Mouse (Mus musculus) intestine, embryonic 14.5 days (tissue): ENCODE results near the gene Mgat4e. TPM values are rescaled to one million over a fixed set of nuclear protein-coding genes. Genes with fewer than 3 reads are reported as not detected.
"Not testable (repeated sequence)": the region's sequence is repeated elsewhere in the genome, so short reads cannot be mapped to it uniquely, and the experiment has no call there.

Experiments
- ATAC-seq: fragments of 200-750 bp; cut with Nextera tagmentation; replicated peaks from 2 replicates; pipeline ENCODE4 v1.8.0; 2017; ENCODE audit warnings: low read depth, moderate number of reproducible peaks, moderate TSS enrichment, moderate library complexity; ENCODE audit not compliant: low FRiP score, low TSS enrichment
- DNase-seq: peaks from one replicate; pipeline ENCODE4 v3.0.0-alpha.2; 2018; ENCODE audit warnings: low spot score
- H3K27ac ChIP-seq: fragments of 300-500 bp; sonication (generic); 2 replicates; pipeline ENCODE4 v1.5.1; 2014; ENCODE audit warnings: low read depth, mild to moderate bottlenecking, control low read depth
- H3K27me3 ChIP-seq: fragments of 300-500 bp; sonication (generic); replicated peaks from 2 replicates; pipeline ENCODE4 v1.6.1; 2014; ENCODE audit warnings: low read length, control low read depth; ENCODE audit not compliant: control insufficient read depth, insufficient read depth
- H3K36me3 ChIP-seq: fragments of 300-500 bp; sonication (generic); 2 replicates; pipeline ENCODE4 v1.6.1; 2014; ENCODE audit warnings: low read length, control low read depth; ENCODE audit not compliant: control insufficient read depth, insufficient read depth
- H3K4me1 ChIP-seq: fragments of 300-500 bp; sonication (generic); replicated peaks from 2 replicates; pipeline ENCODE4 v1.6.1; 2014; ENCODE audit warnings: low read length, control low read depth, mixed read lengths; ENCODE audit not compliant: control insufficient read depth, insufficient read depth
- H3K4me2 ChIP-seq: fragments of 300-500 bp; sonication (generic); 2 replicates; pipeline ENCODE4 v1.6.1; 2014; ENCODE audit warnings: low read length
- H3K4me3 ChIP-seq: fragments of 300-500 bp; sonication (generic); 2 replicates; pipeline ENCODE4 v1.5.1; 2014; ENCODE audit warnings: low read depth, low read length, control low read depth, mixed read lengths
- H3K9ac ChIP-seq: fragments of 300-500 bp; sonication (generic); 2 replicates; pipeline ENCODE4 v1.6.1; 2014; ENCODE audit warnings: mild to moderate bottlenecking, low read length
- H3K9me3 ChIP-seq: fragments of 300-500 bp; sonication (generic); 2 replicates; pipeline ENCODE4 v1.6.1; 2016; ENCODE audit warnings: low read length, control low read depth; ENCODE audit not compliant: control insufficient read depth
- WGBS: fragments of 180-500 bp; shearing (Covaris S2); extraction: QIAGEN DNeasy Blood & Tissue Kit; methylation state at CpG from one replicate; pipeline ENCODE4 v1.1.7; 2014; 5-methylcytosine and 5-hydroxymethylcytosine counted together
- polyA plus RNA-seq: library from polyadenylated mRNA; unstranded; fragments of >200 nt; fragmentation: Nextera tagmentation; extraction: Ambion mirVana; gene quantifications from 2 replicates; pipeline ENCODE4 v1.2.1, GENCODE M21; 2014

The Mgat4e gene
- polyA plus RNA-seq, 1 experiment from 2014 or later, result not detected

DNA sequence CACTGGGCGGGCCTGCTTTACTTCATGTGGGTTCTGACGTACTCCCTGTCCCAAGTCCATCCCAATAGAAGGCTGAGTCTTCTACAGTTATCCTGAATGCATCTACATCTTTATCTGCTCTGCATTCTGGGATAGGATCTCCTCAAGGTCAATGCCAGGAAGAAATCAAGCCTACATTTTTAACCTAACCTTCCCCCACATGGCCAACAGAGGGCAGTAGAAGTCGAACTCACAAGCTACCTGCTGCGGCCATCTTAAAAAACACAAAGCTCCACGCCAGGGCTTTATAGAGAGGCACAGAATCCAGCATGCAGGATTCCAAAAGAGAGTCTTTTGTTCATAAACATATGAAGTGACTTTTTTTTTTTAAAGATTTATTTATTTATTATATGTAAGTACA is 25.1 kb downstream of the Mgat4e start:
- 69% methylated on average over 5 of the region's 5 CpGs for WGBS
- Histone ChIP-seq H3K4me2 (no peak overlapping the region), H3K4me1 (no peaks in the 10 kb centered on the region), H3K27me3 (no peaks in the 10 kb centered on the region), H3K9ac (no peak overlapping the region), H3K27ac (no peak overlapping the region), H3K9me3 (no peaks in the 10 kb centered on the region), H3K4me3 (no peak overlapping the region), H3K36me3 (no peaks in the 10 kb centered on the region)
- ATAC-seq (no peak), DNase-seq (no peak)

DNA sequence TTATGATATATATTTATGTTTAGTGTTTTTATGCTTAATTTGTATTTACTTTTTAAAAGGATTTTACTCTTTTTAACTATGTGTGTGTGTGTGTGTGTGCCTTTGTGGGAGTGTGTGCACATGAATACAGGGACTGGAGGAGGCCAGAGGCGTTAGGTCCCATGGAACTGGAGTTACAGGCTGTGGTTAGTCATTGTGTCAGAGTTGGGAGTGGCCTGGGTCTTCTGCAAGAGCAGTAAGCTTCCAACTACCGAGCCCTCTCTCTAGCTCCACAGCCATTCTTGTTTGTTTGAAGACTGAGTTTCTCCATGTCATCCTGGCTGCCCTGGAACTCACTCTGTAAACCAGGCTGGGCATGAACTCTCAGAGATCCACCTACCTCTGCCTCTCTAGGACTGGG is 27.2 kb downstream of the Mgat4e start:
- WGBS, result 44% methylated on average over 2 of the region's 2 CpGs
- no peak overlapping the region for H3K27ac ChIP-seq
- no peak overlapping the region for H3K4me3 ChIP-seq

DNA sequence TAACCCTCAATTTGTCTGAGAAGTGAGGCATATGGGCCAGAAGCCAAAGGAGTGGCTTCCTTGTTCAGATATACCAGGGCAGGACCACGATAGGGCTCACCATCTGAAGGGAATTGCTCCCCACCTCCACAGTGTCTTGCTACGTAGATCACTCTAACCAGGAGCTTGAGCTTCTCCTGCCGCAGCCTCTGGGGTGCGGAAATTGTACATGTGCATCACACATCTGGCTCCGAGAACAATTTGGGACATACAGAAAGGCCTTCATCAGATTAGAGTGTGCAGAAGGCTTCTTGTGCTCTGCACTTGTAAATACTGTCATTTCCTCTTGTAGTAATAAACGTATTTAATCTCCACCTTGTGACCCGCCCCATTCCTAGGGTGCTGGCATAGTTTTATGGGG is 28.3 kb downstream of the Mgat4e start:
- no peak overlapping the region for H3K4me2 ChIP-seq
- ATAC-seq (no peak), DNase-seq (no peak)
- no peak overlapping the region for H3K27ac ChIP-seq
- no peaks in the 10 kb centered on the region for H3K9me3 ChIP-seq
- H3K27me3 ChIP-seq, result no peaks in the 10 kb centered on the region
- H3K9ac ChIP-seq, result no peak overlapping the region
- 72% methylated on average over 7 of the region's 7 CpGs for WGBS
- no peaks in the 10 kb centered on the region for H3K36me3 ChIP-seq
- H3K4me1 ChIP-seq, result peaks cover 13% of the 10 kb centered on the region
- no peak overlapping the region for H3K4me3 ChIP-seq

More for the DNA sequence above, 27.2 kb downstream of the Mgat4e start:
- Histone ChIP-seq H3K27me3 (no peaks in the 10 kb centered on the region), H3K36me3 (no peaks in the 10 kb centered on the region), H3K9ac (no peak overlapping the region), H3K4me2 (no peak overlapping the region), H3K9me3 (no peaks in the 10 kb centered on the region), H3K4me1 (0 out of 2 replicates have a peak, but pooled peaks cover 3% of the 10 kb centered on the region)
- no peak for DNase-seq
- ATAC-seq, result no peak

DNA sequence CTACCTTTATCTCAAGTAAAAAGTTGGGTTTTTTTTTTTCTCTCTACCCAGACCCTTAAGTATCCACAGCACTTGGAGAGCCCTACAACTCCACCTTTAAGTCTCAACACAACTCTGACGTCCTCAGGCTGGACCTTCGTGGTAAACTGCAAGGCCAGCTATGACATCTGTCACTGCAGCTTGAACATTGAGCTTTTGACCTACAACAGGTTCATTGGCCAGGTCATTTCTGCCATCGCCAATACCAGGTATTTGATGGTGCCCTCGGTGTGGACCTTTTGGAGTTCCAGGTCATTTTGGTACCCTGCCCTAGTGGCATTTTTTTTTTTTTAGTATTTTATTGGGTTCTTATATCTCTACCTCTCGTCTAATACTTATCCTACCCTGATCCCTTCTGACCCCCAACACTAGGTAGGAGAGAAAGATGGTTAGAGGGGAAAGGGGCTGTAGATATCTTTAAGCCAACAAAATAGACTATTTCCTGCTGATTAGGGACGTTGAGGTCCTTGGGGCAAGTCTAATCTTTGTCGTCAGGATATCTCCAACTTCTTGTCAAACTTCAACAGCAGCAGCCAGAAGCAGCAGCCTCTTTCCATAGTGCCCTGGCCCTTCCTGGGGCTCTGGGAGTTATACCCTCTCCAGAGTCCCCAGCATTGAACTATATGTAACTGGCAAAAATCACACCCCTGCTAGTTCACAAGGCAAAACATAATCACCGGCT is 29.3 kb downstream of the Mgat4e start:
- H3K27me3 ChIP-seq, result no peaks in the 10 kb centered on the region
- ATAC-seq (no peak), DNase-seq (no peak)
- H3K4me1 ChIP-seq, result peaks cover 15% of the 10 kb centered on the region
- 78% methylated on average over 8 of the region's 8 CpGs for WGBS
- H3K9me3 ChIP-seq, result no peaks in the 10 kb centered on the region
- H3K27ac ChIP-seq, result no peak overlapping the region
- no peak overlapping the region for H3K4me2 ChIP-seq
- no peak overlapping the region for H3K9ac ChIP-seq
- no peak overlapping the region for H3K4me3 ChIP-seq
- no peaks in the 10 kb centered on the region for H3K36me3 ChIP-seq

DNA sequence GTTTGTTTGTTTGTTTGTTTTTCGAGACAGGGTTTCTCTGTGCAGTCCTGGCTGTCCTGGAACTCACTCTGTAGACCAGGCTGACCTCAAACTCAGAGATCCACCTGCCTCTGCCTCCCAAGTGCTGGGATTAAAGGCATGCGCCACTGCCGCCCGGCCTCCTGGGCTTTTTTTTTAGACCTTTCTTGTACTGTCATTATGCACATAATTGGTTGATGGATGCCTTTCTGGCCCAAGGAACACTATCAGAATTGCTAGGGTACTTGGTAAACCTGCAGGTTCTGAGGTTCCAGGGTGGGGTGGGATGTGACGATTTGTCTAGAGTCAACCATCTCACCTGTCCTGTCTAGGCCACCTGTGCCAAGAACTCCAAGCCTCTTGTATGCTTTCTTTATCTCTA is 30.3 kb downstream of the Mgat4e start:
- ATAC-seq, H3K36me3 ChIP-seq, H3K9ac ChIP-seq, H3K4me2 ChIP-seq, H3K4me3 ChIP-seq, H3K27me3 ChIP-seq, DNase-seq, H3K27ac ChIP-seq, H3K9me3 ChIP-seq: not testable (repeated sequence)
- 94% methylated on average over 5 of the region's 5 CpGs for WGBS
- H3K4me1 ChIP-seq, result peaks cover 15% of the 10 kb centered on the region

DNA sequence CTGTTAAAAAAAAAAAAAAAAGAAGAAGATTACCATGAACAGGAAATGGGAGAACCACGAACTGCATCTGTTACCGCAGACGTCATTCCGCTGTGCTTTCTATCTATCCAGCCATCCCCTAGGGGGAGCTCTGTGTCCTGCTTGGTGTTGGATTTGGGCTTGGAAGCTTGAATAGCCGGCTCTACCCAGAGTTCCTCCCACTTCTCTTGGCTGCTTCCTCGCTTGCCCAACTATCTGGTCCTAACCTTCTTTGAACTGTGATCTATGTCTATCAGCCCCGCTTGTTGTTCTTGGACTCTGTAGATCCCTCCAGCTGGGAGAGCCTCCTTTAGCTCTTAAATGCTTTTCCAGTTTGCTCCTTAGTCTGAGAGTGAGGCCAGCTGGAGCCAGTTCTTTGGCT is 30.8 kb downstream of the Mgat4e start:
- no peak overlapping the region for H3K27ac ChIP-seq
- peak; percentile 87 for DNase-seq
- 10% methylated on average over 7 of the region's 7 CpGs for WGBS

DNA sequence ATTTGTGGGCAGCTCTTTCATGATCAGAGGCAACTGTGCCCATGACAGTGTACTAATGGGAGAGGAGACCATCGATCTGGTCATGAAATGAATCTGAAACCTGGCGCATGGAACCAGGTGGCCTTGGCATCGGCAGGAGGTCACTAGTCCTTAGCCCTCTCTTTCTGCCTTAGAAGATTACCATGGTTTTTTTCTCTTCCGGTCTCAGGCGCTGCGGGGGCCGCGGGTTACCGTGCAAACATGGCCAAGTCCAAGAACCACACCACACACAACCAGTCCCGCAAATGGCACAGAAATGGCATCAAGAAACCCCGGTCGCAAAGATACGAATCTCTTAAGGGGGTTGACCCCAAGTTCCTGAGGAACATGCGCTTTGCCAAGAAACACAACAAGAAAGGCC is 31.6 kb downstream of the Mgat4e start:
- not testable (repeated sequence) for DNase-seq, H3K9me3 ChIP-seq, H3K27me3 ChIP-seq, H3K4me2 ChIP-seq, ATAC-seq, H3K36me3 ChIP-seq, H3K4me3 ChIP-seq, H3K27ac ChIP-seq, H3K9ac ChIP-seq
- H3K4me1 ChIP-seq, result peaks cover 21% of the 10 kb centered on the region
- WGBS, result 97% methylated on average over 14 of the region's 14 CpGs

More for the DNA sequence above, 30.8 kb downstream of the Mgat4e start:
- peaks cover 17% of the 10 kb centered on the region for H3K4me1 ChIP-seq
- H3K27me3 ChIP-seq, result no peaks in the 10 kb centered on the region
- no peak overlapping the region for H3K4me3 ChIP-seq
- H3K9ac ChIP-seq, result no peak overlapping the region
- H3K4me2 ChIP-seq, result no peak overlapping the region; the same call in 1 of the 2 replicates
- H3K36me3 ChIP-seq, result no peaks in the 10 kb centered on the region
- peak; percentile 60; the same call in 1 of the 2 replicates for ATAC-seq
- H3K9me3 ChIP-seq, result no peaks in the 10 kb centered on the region

DNA sequence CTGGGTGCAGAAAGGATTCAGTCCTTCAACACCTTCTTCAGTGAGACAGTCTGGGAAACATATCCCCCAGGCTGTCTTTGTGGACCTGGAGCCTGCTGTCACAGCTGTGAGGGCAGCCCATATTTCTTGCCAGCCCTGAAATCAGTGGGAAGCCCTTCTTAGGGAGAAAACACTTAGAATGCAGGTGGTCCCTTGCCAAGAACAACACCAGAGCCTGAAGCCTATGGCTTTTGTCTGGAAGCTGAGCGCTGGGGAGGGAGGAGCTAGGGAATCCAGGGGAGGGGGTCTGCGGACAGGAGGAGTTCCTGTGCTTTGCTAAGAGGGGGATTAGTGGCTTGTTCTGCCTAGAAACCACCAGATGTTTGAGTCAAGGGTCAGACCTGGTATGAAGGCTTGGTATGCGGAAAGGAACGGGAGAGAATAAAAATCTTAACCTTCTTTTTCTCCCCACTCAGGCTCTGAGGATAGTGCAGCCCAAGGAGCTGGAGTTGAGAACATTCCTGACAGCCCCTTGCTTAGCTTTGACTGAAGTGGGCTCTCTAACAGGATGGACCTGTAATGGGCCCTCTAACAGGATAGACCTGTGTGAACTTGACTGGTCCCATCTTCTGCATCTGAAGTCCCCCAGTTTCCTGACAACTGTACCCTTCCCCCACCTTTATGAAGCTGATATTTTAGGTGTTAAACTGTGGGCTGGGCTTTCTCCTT is 32.8 kb downstream of the Mgat4e start:
- DNase-seq (peak; percentile 71), ATAC-seq (0 out of 2 replicates have a peak, but pooled peaks have one; percentile 19)
- Histone ChIP-seq H3K4me1 (peaks cover 21% of the 10 kb centered on the region), H3K27me3 (peaks cover 9% of the 10 kb centered on the region; the same call in 1 of the 2 replicates), H3K9ac (no peak overlapping the region), H3K27ac (peak overlapping the region; percentile 49), H3K4me2 (no peak overlapping the region), H3K36me3 (no peaks in the 10 kb centered on the region), H3K9me3 (no peaks in the 10 kb centered on the region), H3K4me3 (no peak overlapping the region)
- 19% methylated on average over 4 of the region's 4 CpGs for WGBS
